Mouse (Mus musculus) v-Abl transformed pro-B cells (cell line): Measurements from ENCODE around the gene Eif2b1.
"Not testable (repeated sequence)": the region's sequence is repeated elsewhere in the genome, so short reads cannot be mapped to it uniquely, and the experiment has no call there.

Experiments
- in situ Hi-C, 2 experiments: fragments of 400-800 bp; cut with MboI; formaldehyde crosslinking; loops; one replicate each; pipeline ENCODE4 v1.15.1; 2025; ENCODE audit not compliant: unreplicated experiment in 2 of 2

The Eif2b1 gene

GRCm38 (mm10) chr5:124578633-124579317 is at the start of gene Eif2b1, which contains the start of gene Gtf2h3:
Gene Eif2b1, minus strand, starts transcription at chr5:124579131.
Gene Gtf2h3, plus strand, starts transcription at chr5:124579140.
- in situ Hi-C loops = no loop called here

- in situ Hi-C loops = no loop called here
These were observed 45.4 kb upstream of the Eif2b1 start for GRCm38 (mm10) chr5:124624291-124624690.

GRCm38 (mm10) chr5:124622890-124623289 is 44.0 kb upstream of the Eif2b1 start:
- in situ Hi-C loops = no loop called here

GRCm38 (mm10) chr5:124621362-124621761 is 42.4 kb upstream of the Eif2b1 start:
- in situ Hi-C loops = no loop called here

GRCm38 (mm10) chr5:124618711-124619110 is 39.8 kb upstream of the Eif2b1 start:
- in situ Hi-C loops = no loop called here

- in situ Hi-C loops = no loop called here
These were observed 35.8 kb upstream of the Eif2b1 start for GRCm38 (mm10) chr5:124614709-124615108.

GRCm38 (mm10) chr5:124610965-124611364 is 32.0 kb upstream of the Eif2b1 start:
- in situ Hi-C loops = no loop called here

GRCm38 (mm10) chr5:124605041-124605622 is 26.2 kb upstream of the Eif2b1 start:
- in situ Hi-C loops = no loop called here

- in situ Hi-C loops = no loop called here
These were observed 25.4 kb upstream of the Eif2b1 start for GRCm38 (mm10) chr5:124604296-124604695.

GRCm38 (mm10) chr5:124602349-124602748 is 23.4 kb upstream of the Eif2b1 start:
- in situ Hi-C loops = no loop called here

- in situ Hi-C loops = not testable (repeated sequence)
These were observed 20.8 kb upstream of the Eif2b1 start for GRCm38 (mm10) chr5:124599726-124600125.

- in situ Hi-C loops = no loop called here
These were observed 19.6 kb upstream of the Eif2b1 start for GRCm38 (mm10) chr5:124598224-124599174.

GRCm38 (mm10) chr5:124592768-124593167 is 13.8 kb upstream of the Eif2b1 start:
- in situ Hi-C loops = no loop called here

GRCm38 (mm10) chr5:124582515-124582914 is 3.6 kb upstream of the Eif2b1 start:
- in situ Hi-C loops = no loop called here

GRCm38 (mm10) chr5:124575467-124575866 is 3.5 kb downstream of the Eif2b1 start:
- in situ Hi-C loops = no loop called here

GRCm38 (mm10) chr5:124571068-124571467 is 7.9 kb downstream of the Eif2b1 start:
- in situ Hi-C loops = no loop called here

- in situ Hi-C loops = no loop called here
These were observed 23.8 kb downstream of the Eif2b1 start for GRCm38 (mm10) chr5:124555145-124555544.

GRCm38 (mm10) chr5:124553607-124554006 is 25.3 kb downstream of the Eif2b1 start:
- in situ Hi-C loops = loop anchor here in 1 of 2 experiments (5.0 kb wide), 1 partner anchor 196 kb away; no protein-coding TSS in a partner anchor

- in situ Hi-C loops = loop anchor here in 1 of 2 experiments (5.0 kb wide), 1 partner anchor 195 kb away; no protein-coding TSS in a partner anchor
These were observed 26.2 kb downstream of the Eif2b1 start, which contains the start of gene Ddx55 for GRCm38 (mm10) chr5:124552558-124553307. Gene Ddx55, plus strand, starts transcription at chr5:124552864.

GRCm38 (mm10) chr5:124552094-124552472 is 26.8 kb downstream of the Eif2b1 start:
- in situ Hi-C loops = loop anchor here in 1 of 2 experiments (5.0 kb wide), 1 partner anchor 195 kb away; no protein-coding TSS in a partner anchor
